Mouse (Mus musculus) heart, embryonic 13.5 days (tissue): ENCODE results near the gene Pdzrn4. TPM values are rescaled to one million over a fixed set of nuclear protein-coding genes. Genes with fewer than 3 reads are reported as not detected.

Experiments used
- ATAC-seq: fragments of 200-750 bp; cut with Nextera tagmentation; 2 replicates; pipeline ENCODE4 v1.8.0; 2017; ENCODE audit warnings: moderate TSS enrichment; ENCODE audit not compliant: insufficient number of reproducible peaks, low FRiP score, low TSS enrichment; ENCODE audit errors: extremely low read depth
- H3K27ac ChIP-seq: fragments of 300-500 bp; sonication (generic); replicated peaks from 2 replicates; pipeline ENCODE4 v1.5.1; 2015; ENCODE audit warnings: moderate library complexity, mild to moderate bottlenecking, inconsistent platforms
- H3K27me3 ChIP-seq: fragments of 300-500 bp; sonication (generic); replicated peaks from 2 replicates; pipeline ENCODE4 v1.6.1; 2015; ENCODE audit warnings: mild to moderate bottlenecking, inconsistent platforms
- H3K36me3 ChIP-seq: fragments of 300-500 bp; sonication (generic); 2 replicates; pipeline ENCODE4 v1.6.1; 2015; ENCODE audit warnings: mild to moderate bottlenecking, inconsistent platforms
- H3K4me1 ChIP-seq: fragments of 300-500 bp; sonication (generic); 2 replicates; pipeline ENCODE4 v1.6.1; 2015; ENCODE audit warnings: inconsistent platforms
- H3K4me2 ChIP-seq: fragments of 300-500 bp; sonication (generic); 2 replicates; pipeline ENCODE4 v1.6.1; 2015; ENCODE audit warnings: inconsistent platforms, mild to moderate bottlenecking, moderate library complexity
- H3K4me3 ChIP-seq: fragments of 300-500 bp; sonication (generic); 2 replicates; pipeline ENCODE4 v1.5.1; 2015; ENCODE audit warnings: moderate library complexity, mild to moderate bottlenecking, inconsistent platforms
- H3K9ac ChIP-seq: fragments of 300-500 bp; sonication (generic); 2 replicates; pipeline ENCODE4 v1.6.1; 2015; ENCODE audit warnings: inconsistent platforms, mild to moderate bottlenecking, moderate library complexity
- H3K9me3 ChIP-seq: fragments of 300-500 bp; sonication (generic); 2 replicates; pipeline ENCODE4 v1.6.1; 2016; ENCODE audit warnings: inconsistent platforms
- WGBS: fragments of 180-500 bp; shearing (Covaris S2); methylation state at CpG from one replicate; pipeline ENCODE4 v1.1.7; 2015; ENCODE audit warnings: mixed read lengths; 5-methylcytosine and 5-hydroxymethylcytosine counted together
- polyA plus RNA-seq: library from polyadenylated mRNA; unstranded; fragments of >200 nt; fragmentation: Nextera tagmentation; extraction: Ambion mirVana; gene quantifications from 2 replicates; pipeline ENCODE4 v1.2.1, GENCODE M21; 2015

Pdzrn4 gene
- polyA plus RNA-seq, 1 experiment from 2014 or later = 0.74 TPM

- ATAC-seq = no peak
- no peak overlapping the region for H3K9ac ChIP-seq
- H3K4me3 ChIP-seq = no peak overlapping the region
- H3K4me2 ChIP-seq = no peak overlapping the region
- H3K36me3 ChIP-seq = no peaks in the 10 kb centered on the region
- no peaks in the 10 kb centered on the region for H3K9me3 ChIP-seq
- no peak overlapping the region for H3K27ac ChIP-seq
- H3K4me1 ChIP-seq = no peaks in the 10 kb centered on the region
- no peaks in the 10 kb centered on the region for H3K27me3 ChIP-seq
- WGBS = 63% methylated on average over 7 of the region's 7 CpGs
Measured at GRCm38 (mm10) chr15:92416658-92417057, 20.0 kb downstream of the Pdzrn4 start.

GRCm38 (mm10) chr15:92417120-92417519 is 20.4 kb downstream of the Pdzrn4 start:
- H3K27me3 ChIP-seq = no peaks in the 10 kb centered on the region
- H3K9ac ChIP-seq = no peak overlapping the region
- H3K4me2 ChIP-seq = no peak overlapping the region
- no peaks in the 10 kb centered on the region for H3K4me1 ChIP-seq
- WGBS = 55% methylated on average over 3 of the region's 3 CpGs
- H3K27ac ChIP-seq = no peak overlapping the region
- H3K36me3 ChIP-seq = no peaks in the 10 kb centered on the region
- ATAC-seq = no peak
- no peak overlapping the region for H3K4me3 ChIP-seq
- no peaks in the 10 kb centered on the region for H3K9me3 ChIP-seq

DNA sequence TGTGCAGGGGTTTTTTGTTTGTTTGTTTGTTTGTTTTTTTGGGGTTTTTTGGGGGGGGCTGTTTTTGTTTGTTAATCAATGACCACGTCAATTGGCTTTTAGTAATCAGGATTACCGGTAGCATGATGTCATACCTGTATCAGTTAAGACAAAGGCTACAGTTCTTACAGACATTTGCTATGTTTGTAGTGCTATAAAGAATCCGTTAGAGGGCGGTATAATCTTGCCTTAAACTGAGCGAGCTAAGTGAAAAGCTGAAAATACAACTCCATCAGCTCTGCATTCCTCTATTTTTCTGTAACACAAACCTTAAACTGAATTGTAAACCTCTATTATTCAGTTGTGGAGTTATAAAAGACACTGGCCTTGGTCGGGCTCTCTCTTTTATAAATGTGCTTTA is 37.9 kb downstream of the Pdzrn4 start:
- Histone ChIP-seq H3K27me3 (no peaks in the 10 kb centered on the region), H3K9me3 (no peaks in the 10 kb centered on the region), H3K27ac (no peak overlapping the region), H3K4me1 (no peaks in the 10 kb centered on the region), H3K4me2 (no peak overlapping the region), H3K9ac (no peak overlapping the region), H3K4me3 (no peak overlapping the region), H3K36me3 (no peaks in the 10 kb centered on the region)
- 7% methylated on average over 6 of the region's 6 CpGs for WGBS
- no peak for ATAC-seq

DNA sequence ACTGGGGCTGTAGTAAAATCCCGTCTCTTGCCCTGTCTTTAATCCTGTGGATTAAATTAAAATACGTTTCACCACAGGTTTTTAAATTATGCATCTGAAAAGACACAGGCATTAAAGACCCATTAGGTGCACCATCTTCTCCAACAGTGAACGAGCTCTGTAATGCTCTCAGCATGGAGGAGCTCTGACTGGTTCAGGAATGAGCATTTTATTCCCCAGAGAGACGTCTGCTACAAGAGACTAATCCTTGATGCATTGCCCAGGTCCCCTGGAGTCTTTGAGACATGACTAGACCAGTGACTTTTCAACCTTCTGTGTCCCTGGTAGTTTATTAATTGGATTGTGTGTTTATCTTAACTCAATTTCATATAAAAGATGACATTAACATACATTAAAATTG is 38.6 kb downstream of the Pdzrn4 start:
- Histone ChIP-seq H3K4me3 (no peak overlapping the region), H3K9ac (no peak overlapping the region), H3K4me2 (no peak overlapping the region), H3K27ac (no peak overlapping the region), H3K27me3 (no peaks in the 10 kb centered on the region), H3K36me3 (no peaks in the 10 kb centered on the region), H3K4me1 (no peaks in the 10 kb centered on the region), H3K9me3 (no peaks in the 10 kb centered on the region)
- WGBS = 53% methylated on average over 4 of the region's 4 CpGs
- no peak for ATAC-seq

GRCm38 (mm10) chr15:92441630-92442180 is 45.0 kb downstream of the Pdzrn4 start:
- Histone ChIP-seq H3K27ac (no peak overlapping the region), H3K36me3 (no peaks in the 10 kb centered on the region), H3K4me2 (no peak overlapping the region), H3K9me3 (no peaks in the 10 kb centered on the region), H3K9ac (no peak overlapping the region), H3K4me1 (no peaks in the 10 kb centered on the region), H3K4me3 (no peak overlapping the region), H3K27me3 (no peaks in the 10 kb centered on the region)
- ATAC-seq = no peak
- 74% methylated on average over 19 of the region's 19 CpGs for WGBS

- H3K4me3 ChIP-seq = no peak overlapping the region
- H3K9me3 ChIP-seq = no peaks in the 10 kb centered on the region
- H3K9ac ChIP-seq = no peak overlapping the region
- no peak for ATAC-seq
- H3K4me1 ChIP-seq = no peaks in the 10 kb centered on the region
- no peaks in the 10 kb centered on the region for H3K27me3 ChIP-seq
- WGBS = 29% methylated on average over 8 of the region's 8 CpGs
- H3K27ac ChIP-seq = no peak overlapping the region
- no peaks in the 10 kb centered on the region for H3K36me3 ChIP-seq
- no peak overlapping the region for H3K4me2 ChIP-seq
Measured at GRCm38 (mm10) chr15:92447708-92448147, 51.0 kb downstream of the Pdzrn4 start.

DNA sequence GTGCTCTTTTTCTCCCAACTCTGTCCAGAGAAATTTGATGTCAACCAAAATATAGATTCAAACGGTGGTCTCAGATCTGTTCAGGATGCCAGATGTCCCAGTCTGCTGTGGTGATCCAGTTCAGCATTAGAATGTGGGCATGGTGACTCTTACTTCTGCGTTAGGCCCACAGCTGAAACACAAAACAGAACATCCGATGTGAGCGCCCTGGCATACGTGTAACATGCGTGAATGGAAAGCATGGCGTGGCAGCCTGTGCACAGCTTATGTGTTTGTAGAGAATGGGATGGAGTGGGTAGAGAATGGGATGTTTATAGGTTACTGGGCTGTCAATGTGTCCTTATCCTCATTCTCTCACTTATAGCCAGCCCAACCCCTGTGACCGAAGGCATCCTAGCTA is 52.4 kb downstream of the Pdzrn4 start:
- no peak overlapping the region for H3K4me3 ChIP-seq
- no peak overlapping the region for H3K4me2 ChIP-seq
- no peak overlapping the region for H3K27ac ChIP-seq
- WGBS = 89% methylated on average over 8 of the region's 8 CpGs
- no peaks in the 10 kb centered on the region for H3K27me3 ChIP-seq
- ATAC-seq = no peak
- H3K9me3 ChIP-seq = no peaks in the 10 kb centered on the region
- no peak overlapping the region for H3K9ac ChIP-seq
- H3K36me3 ChIP-seq = no peaks in the 10 kb centered on the region
- H3K4me1 ChIP-seq = no peaks in the 10 kb centered on the region

- H3K36me3 ChIP-seq = no peaks in the 10 kb centered on the region
- ATAC-seq = no peak
- no peak overlapping the region for H3K9ac ChIP-seq
- no peaks in the 10 kb centered on the region for H3K4me1 ChIP-seq
- 72% methylated on average over 7 of the region's 7 CpGs for WGBS
- H3K4me2 ChIP-seq = no peak overlapping the region
- no peaks in the 10 kb centered on the region for H3K27me3 ChIP-seq
- H3K27ac ChIP-seq = no peak overlapping the region
- H3K9me3 ChIP-seq = no peaks in the 10 kb centered on the region
- H3K4me3 ChIP-seq = no peak overlapping the region
Measured at GRCm38 (mm10) chr15:92452620-92453019, 55.9 kb downstream of the Pdzrn4 start.

GRCm38 (mm10) chr15:92482198-92482597 is 85.5 kb downstream of the Pdzrn4 start:
- no peaks in the 10 kb centered on the region for H3K4me1 ChIP-seq
- H3K4me2 ChIP-seq = no peak overlapping the region
- ATAC-seq = no peak
- 72% methylated on average over 6 of the region's 6 CpGs for WGBS
- H3K27ac ChIP-seq = no peak overlapping the region
- H3K9ac ChIP-seq = no peak overlapping the region
- no peak overlapping the region for H3K4me3 ChIP-seq
- no peaks in the 10 kb centered on the region for H3K36me3 ChIP-seq
- no peaks in the 10 kb centered on the region for H3K27me3 ChIP-seq
- H3K9me3 ChIP-seq = no peaks in the 10 kb centered on the region

GRCm38 (mm10) chr15:92491376-92491775 is 94.7 kb downstream of the Pdzrn4 start:
- WGBS = 70% methylated on average over 3 of the region's 3 CpGs
- Histone ChIP-seq H3K4me1 (no peaks in the 10 kb centered on the region), H3K27me3 (no peaks in the 10 kb centered on the region), H3K9ac (no peak overlapping the region), H3K36me3 (no peaks in the 10 kb centered on the region), H3K27ac (no peak overlapping the region), H3K4me3 (no peak overlapping the region), H3K4me2 (no peak overlapping the region), H3K9me3 (no peaks in the 10 kb centered on the region; the same call in 1 of the 2 replicates)
- ATAC-seq = no peak

GRCm38 (mm10) chr15:92495465-92496174 is 98.9 kb downstream of the Pdzrn4 start:
- H3K27me3 ChIP-seq = no peaks in the 10 kb centered on the region
- no peak overlapping the region for H3K9ac ChIP-seq
- H3K4me3 ChIP-seq = no peak overlapping the region
- no peaks in the 10 kb centered on the region for H3K36me3 ChIP-seq
- H3K9me3 ChIP-seq = no peaks in the 10 kb centered on the region; the same call in 1 of the 2 replicates
- no peak overlapping the region for H3K27ac ChIP-seq
- no peaks in the 10 kb centered on the region for H3K4me1 ChIP-seq
- no peak overlapping the region for H3K4me2 ChIP-seq
- 70% methylated on average over 12 of the region's 12 CpGs for WGBS
- ATAC-seq = no peak

DNA sequence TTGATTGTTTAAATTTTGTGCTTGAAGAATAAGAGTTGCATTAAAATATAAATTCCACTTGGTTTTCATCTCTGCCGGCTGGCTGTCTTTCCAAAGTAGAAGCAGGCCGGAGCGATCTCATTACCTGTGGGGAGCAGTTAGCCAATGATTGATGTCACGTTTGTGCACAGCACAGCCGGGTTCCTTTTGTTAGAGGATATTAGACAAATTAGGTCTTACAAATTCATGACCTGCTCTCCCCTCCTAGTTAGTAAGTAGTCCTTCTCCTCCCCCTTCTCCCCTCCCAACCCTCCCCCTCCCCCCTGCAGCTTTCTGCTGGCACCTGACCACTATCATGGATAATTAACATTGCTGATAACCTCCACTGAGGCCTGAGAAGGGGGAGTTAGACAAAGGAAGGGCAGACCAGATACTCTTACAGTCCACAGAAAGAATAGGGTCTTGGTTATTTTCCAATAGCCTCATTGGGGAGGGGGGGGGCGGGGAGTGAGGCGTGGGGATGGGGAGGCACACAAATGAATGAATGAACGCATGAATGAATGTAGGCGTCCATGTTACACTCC is 103.7 kb downstream of the Pdzrn4 start:
- 66% methylated on average over 9 of the region's 9 CpGs for WGBS
- no peak overlapping the region for H3K4me2 ChIP-seq
- H3K9me3 ChIP-seq = no peaks in the 10 kb centered on the region
- H3K27ac ChIP-seq = no peak overlapping the region
- no peak for ATAC-seq
- no peak overlapping the region for H3K9ac ChIP-seq
- no peaks in the 10 kb centered on the region for H3K27me3 ChIP-seq
- H3K36me3 ChIP-seq = no peaks in the 10 kb centered on the region
- no peak overlapping the region for H3K4me3 ChIP-seq
- no peaks in the 10 kb centered on the region for H3K4me1 ChIP-seq
